Mouse (Mus musculus): ENCODE data around the gene Gusb. TPM values are rescaled to one million over a fixed set of nuclear protein-coding genes. Genes with fewer than 3 reads are reported as not detected.

Gusb gene
- total and polyA plus RNA-seq, 2 experiments from 2014 or later, result 26.7 to 42.3 TPM

DNA sequence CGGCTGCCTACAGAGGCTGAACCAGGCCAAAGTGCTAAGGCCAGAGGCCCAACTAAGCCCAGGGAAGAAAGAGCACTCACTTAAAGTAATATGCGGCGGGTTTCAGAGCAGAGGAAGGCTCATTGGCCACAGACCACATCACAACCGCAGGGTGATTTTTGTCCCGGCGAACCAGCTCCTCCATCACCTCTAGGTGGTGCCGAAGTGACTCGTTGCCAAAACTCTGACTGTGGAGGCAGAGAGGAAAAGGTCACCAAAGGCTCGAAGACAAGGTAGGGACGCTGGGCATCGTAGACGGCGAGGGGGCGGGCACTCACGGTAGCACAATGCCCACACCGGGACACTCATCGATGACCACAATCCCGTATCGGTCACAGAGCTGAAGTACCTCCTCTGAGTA lies 5.1 kb downstream of the Gusb start:
- H3K4me2 ChIP-seq (ENCODE audit: low read depth, low read length, poor library complexity, severe bottlenecking), result no peak overlapping the region
- H3K9ac ChIP-seq (replicated peaks; ENCODE audit: low read length, poor library complexity, severe bottlenecking), result no peak overlapping the region
- H3K4me3 ChIP-seq (ENCODE audit: low read depth, low read length), result no peak overlapping the region
- no peaks in the 10 kb centered on the region; the same call in 1 of the 2 replicates for H3K36me3 ChIP-seq (ENCODE audit: insufficient read depth, low read length)
- peak; percentile 22; the same call in 1 of the 2 replicates for TF ChIP-seq CTCF (IDR thresholded peaks at IDR 0.05)
- H3K27ac ChIP-seq (ENCODE audit: low read depth, low read length), result no peak overlapping the region
- H3K4me1 ChIP-seq (ENCODE audit: insufficient read depth, low read length), result 0 out of 2 replicates have a peak, but pooled peaks cover 3% of the 10 kb centered on the region
- H3K9me3 ChIP-seq (ENCODE audit: low read length), result no peaks in the 10 kb centered on the region
- ATAC-seq (ENCODE audit: low FRiP score), result no peak
- H3K27me3 ChIP-seq (ENCODE audit: insufficient read depth, low read length), result no peaks in the 10 kb centered on the region
- WGBS, result 73% methylated on average over 19 of the region's 19 CpGs
- no peak for DNase-seq (ENCODE audit: low spot score)

DNA sequence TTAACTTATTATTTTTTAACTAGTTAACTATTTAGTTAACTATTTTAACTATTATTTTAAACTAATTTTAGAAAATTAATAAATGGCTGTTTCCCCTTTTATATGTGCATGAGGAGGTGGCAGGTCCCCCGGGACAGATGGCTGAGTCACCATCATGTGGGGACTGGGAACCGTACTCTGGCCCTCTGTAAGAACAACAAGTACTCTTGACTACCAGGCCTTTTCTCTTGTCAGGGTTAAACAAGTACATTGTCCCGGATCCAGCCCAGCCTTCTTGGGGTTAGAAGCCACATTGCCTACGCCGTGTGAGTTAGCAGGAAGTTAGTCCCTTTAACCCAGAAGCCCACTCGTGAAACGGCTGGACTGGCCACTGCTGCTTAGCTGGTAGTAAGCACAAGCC lies 7.9 kb downstream of the Gusb start:
- Histone ChIP-seq H3K27me3 (ENCODE audit: insufficient read depth, low read length) (no peaks in the 10 kb centered on the region), H3K4me1 (ENCODE audit: insufficient read depth, low read length) (no peaks in the 10 kb centered on the region), H3K9ac (replicated peaks; ENCODE audit: low read length, poor library complexity, severe bottlenecking) (no peak overlapping the region), H3K4me2 (ENCODE audit: low read depth, low read length, poor library complexity, severe bottlenecking) (no peak overlapping the region), H3K36me3 (ENCODE audit: insufficient read depth, low read length) (no peaks in the 10 kb centered on the region; the same call in 1 of the 2 replicates), H3K4me3 (ENCODE audit: low read depth, low read length) (no peak overlapping the region), H3K9me3 (ENCODE audit: low read length) (no peaks in the 10 kb centered on the region), H3K27ac (ENCODE audit: low read depth, low read length) (no peak overlapping the region)
- no peak for TF ChIP-seq CTCF (IDR thresholded peaks at IDR 0.05)
- 93% methylated on average over 7 of the region's 7 CpGs for WGBS
- ATAC-seq (ENCODE audit: low FRiP score) (no peak), DNase-seq (ENCODE audit: low spot score) (no peak)

DNA sequence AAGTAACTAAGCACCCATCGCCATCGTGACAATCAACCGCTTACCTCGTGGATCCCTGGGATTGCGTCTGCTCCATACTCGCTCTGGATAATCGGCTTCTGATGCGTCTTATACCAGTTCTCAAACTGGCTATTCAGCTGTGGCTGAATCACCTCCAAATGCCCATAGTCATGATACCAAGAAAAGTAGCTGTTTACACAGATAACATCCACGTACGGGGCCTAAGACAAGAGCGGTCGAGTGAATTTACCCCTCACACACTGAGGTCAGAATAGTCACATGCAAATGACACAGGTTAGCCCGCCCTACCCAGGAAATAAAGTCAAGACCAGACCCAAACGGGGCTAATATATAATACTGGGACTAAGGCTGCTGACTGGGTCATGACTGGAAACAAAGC lies 9.5 kb downstream of the Gusb start:
- no peak overlapping the region for H3K4me3 ChIP-seq (ENCODE audit: low read depth, low read length)
- WGBS, result 93% methylated on average over 14 of the region's 14 CpGs
- H3K27me3 ChIP-seq (ENCODE audit: insufficient read depth, low read length), result no peaks in the 10 kb centered on the region
- TF ChIP-seq CTCF (IDR thresholded peaks at IDR 0.05), result no peak
- no peak overlapping the region for H3K27ac ChIP-seq (ENCODE audit: low read depth, low read length)
- no peak overlapping the region for H3K4me2 ChIP-seq (ENCODE audit: low read depth, low read length, poor library complexity, severe bottlenecking)
- no peak overlapping the region for H3K9ac ChIP-seq (replicated peaks; ENCODE audit: low read length, poor library complexity, severe bottlenecking)
- H3K36me3 ChIP-seq (ENCODE audit: insufficient read depth, low read length), result peaks cover 6% of the 10 kb centered on the region
- ATAC-seq (ENCODE audit: low FRiP score) (no peak), DNase-seq (ENCODE audit: low spot score) (no peak)
- no peaks in the 10 kb centered on the region for H3K4me1 ChIP-seq (ENCODE audit: insufficient read depth, low read length)
- no peaks in the 10 kb centered on the region for H3K9me3 ChIP-seq (ENCODE audit: low read length)

DNA sequence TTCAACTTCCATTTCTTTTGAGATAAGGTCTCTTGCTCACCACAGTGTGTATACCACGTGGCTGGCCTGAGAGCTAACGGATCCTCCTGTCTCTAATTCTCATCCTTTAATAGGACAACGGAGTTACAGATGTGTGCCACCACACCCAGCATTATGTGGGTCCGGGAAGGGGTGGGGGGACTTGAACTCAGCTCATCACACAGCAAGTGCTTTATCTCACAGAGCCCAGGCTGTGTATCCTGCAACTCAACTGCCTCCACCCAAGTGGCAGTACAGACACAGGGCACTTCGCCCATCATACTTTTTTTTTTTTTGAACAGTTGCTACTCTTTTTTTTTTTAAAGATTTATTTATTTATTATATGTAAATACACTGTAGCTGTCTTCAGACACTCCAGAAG lies 11.0 kb downstream of the Gusb start:
- Histone ChIP-seq H3K4me3 (ENCODE audit: low read depth, low read length) (no peak overlapping the region), H3K36me3 (ENCODE audit: insufficient read depth, low read length) (peaks cover 6% of the 10 kb centered on the region), H3K27ac (ENCODE audit: low read depth, low read length) (no peak overlapping the region), H3K4me1 (ENCODE audit: insufficient read depth, low read length) (no peaks in the 10 kb centered on the region), H3K4me2 (ENCODE audit: low read depth, low read length, poor library complexity, severe bottlenecking) (no peak overlapping the region), H3K9ac (replicated peaks; ENCODE audit: low read length, poor library complexity, severe bottlenecking) (no peak overlapping the region), H3K27me3 (ENCODE audit: insufficient read depth, low read length) (no peaks in the 10 kb centered on the region), H3K9me3 (ENCODE audit: low read length) (no peaks in the 10 kb centered on the region)
- no peak for ATAC-seq (ENCODE audit: low FRiP score)
- 92% methylated on average over 5 of the region's 5 CpGs for WGBS
- no peak for TF ChIP-seq CTCF (IDR thresholded peaks at IDR 0.05)
- no peak for DNase-seq (ENCODE audit: low spot score)

DNA sequence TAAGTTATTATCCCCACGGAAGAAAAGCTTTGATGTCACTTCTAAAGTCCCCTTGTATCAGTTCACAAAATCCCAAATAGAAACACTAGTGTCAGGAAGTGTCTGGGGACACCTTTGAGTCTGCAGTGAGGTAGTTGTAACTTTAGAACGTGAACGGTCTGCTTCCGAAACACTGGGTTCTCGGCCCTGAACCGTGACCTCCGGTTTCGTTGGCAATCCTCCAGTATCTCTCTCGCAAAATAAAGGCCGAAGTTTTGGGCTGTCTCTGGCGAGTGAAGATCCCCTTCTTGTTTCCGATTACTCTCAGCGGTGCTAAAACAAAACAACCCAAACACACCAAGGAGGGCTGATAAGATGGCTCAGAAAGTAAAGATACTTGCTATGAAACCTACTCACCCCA lies 13.5 kb downstream of the Gusb start:
- Histone ChIP-seq H3K9ac (replicated peaks; ENCODE audit: low read length, poor library complexity, severe bottlenecking) (no peak overlapping the region), H3K27ac (ENCODE audit: low read depth, low read length) (no peak overlapping the region), H3K27me3 (ENCODE audit: insufficient read depth, low read length) (no peaks in the 10 kb centered on the region), H3K9me3 (ENCODE audit: low read length) (no peaks in the 10 kb centered on the region), H3K4me3 (ENCODE audit: low read depth, low read length) (no peak overlapping the region), H3K4me2 (ENCODE audit: low read depth, low read length, poor library complexity, severe bottlenecking) (no peak overlapping the region), H3K4me1 (ENCODE audit: insufficient read depth, low read length) (no peaks in the 10 kb centered on the region), H3K36me3 (ENCODE audit: insufficient read depth, low read length) (peaks cover 6% of the 10 kb centered on the region)
- ATAC-seq (ENCODE audit: low FRiP score), result no peak
- 77% methylated on average over 13 of the region's 13 CpGs for WGBS
- TF ChIP-seq CTCF (IDR thresholded peaks at IDR 0.05), result no peak
- DNase-seq (ENCODE audit: low spot score), result no peak

DNA sequence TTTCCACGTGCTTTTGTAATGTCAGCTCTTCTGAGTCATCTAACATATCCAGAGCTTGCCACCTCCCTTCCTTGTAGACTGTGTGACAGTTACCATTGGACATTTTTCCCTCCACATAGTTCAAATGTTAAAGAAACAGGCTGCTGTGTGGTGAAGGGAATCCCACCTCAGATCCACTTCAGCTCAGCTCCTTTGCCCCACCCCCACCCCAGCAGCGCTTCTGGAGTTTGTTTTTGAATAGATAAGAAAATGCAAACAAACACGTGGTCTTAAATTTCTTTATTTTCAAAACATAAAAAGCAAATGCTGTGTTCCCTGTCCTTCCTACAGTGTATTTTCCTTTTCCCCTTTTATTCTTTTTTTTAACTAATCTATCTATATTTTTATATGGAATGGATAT lies 22.6 kb downstream of the Gusb start:
- DNase-seq (ENCODE audit: low spot score) (no peak), ATAC-seq (ENCODE audit: low FRiP score) (no peak)
- no peak overlapping the region for H3K4me2 ChIP-seq (ENCODE audit: low read depth, low read length, poor library complexity, severe bottlenecking)
- no peak for TF ChIP-seq CTCF (IDR thresholded peaks at IDR 0.05)
- H3K36me3 ChIP-seq (ENCODE audit: insufficient read depth, low read length), result peaks cover 7% of the 10 kb centered on the region
- no peaks in the 10 kb centered on the region for H3K27me3 ChIP-seq (ENCODE audit: insufficient read depth, low read length)
- no peaks in the 10 kb centered on the region for H3K9me3 ChIP-seq (ENCODE audit: low read length)
- no peaks in the 10 kb centered on the region for H3K4me1 ChIP-seq (ENCODE audit: insufficient read depth, low read length)
- WGBS, result 84% methylated on average over 3 of the region's 3 CpGs
- H3K27ac ChIP-seq (ENCODE audit: low read depth, low read length), result no peak overlapping the region
- no peak overlapping the region for H3K9ac ChIP-seq (replicated peaks; ENCODE audit: low read length, poor library complexity, severe bottlenecking)
- no peak overlapping the region for H3K4me3 ChIP-seq (ENCODE audit: low read depth, low read length)
